Mouse (Mus musculus): ENCODE measurements around the gene Crispld2.

DNA sequence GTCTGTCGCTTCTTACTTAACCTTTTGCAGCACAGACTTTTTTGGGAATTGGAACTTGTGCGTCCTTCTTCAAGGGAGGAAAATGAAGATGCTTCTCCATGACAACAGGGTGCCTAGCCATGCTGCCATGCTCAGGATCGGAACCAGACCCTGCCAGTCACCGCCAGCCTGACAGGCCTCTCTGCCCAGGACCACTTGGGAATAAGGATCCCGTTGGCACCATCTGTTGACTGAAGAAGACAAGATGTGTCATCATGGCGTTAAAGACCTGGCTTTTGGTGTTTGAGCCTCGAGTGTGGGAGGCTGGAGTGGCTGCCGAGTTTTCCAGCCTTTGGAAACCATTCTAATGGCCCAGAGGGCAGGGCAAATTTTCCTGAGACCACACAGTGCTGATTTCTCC, 45.4 kb downstream of the Crispld2 start:
- TF ChIP-seq CTCF (IDR thresholded peaks at IDR 0.05; ENCODE audit: low read depth, low read length) (no peak), POLR2A (IDR thresholded peaks at IDR 0.05; ENCODE audit: insufficient read depth, low read length) (no peak)

Measured in ES-Bruce4 (cell line).